Mouse (Mus musculus): Measurements from ENCODE around the gene Apmap.

The Apmap gene

GRCm38 (mm10) chr2:150608087-150608799 lies at the start of gene Apmap:
Apmap (minus strand) TSS chr2:150608567.
- DNase-seq = peak; percentile 97

DNA sequence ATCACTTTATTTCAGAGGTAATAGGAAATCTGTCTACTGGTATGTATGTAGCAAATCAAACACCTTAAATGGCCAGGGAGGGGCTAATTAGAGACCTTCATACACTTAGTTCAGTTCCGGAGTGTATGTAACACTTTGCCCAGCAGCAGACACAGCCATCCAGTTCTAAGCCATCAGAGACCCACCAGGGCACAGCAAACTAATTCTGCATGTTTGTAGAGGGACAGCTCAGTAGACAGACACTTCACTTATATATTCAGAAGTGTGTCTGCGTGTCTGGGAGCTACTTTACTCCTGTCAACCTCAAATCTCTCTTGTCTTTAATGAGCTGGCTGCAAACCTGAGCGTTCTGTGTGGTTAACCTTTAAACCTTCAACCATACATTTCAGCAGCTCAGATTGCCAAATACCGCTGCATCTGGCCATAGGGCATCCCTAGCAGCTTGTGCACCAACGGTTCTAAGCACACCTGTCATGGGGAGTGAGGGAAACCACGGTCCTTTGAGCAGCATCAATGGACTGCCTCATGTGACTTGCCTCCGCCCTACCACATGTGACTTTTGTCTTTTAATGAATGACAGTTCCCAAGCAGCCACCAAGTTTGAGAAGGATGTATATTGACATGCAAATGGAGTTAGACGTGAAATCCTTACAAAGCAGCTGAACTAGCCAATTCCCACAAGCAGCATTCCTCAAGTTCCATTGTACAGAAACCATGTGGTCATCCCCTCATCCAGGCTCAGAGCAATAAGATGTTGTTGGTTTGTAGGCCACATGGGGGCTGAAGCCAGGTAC lies 48.8 kb upstream of the Apmap start:
- DNase-seq = no peak

GRCm38 (mm10) chr2:150656112-150656511 lies 47.7 kb upstream of the Apmap start:
- DNase-seq = no peak

DNA sequence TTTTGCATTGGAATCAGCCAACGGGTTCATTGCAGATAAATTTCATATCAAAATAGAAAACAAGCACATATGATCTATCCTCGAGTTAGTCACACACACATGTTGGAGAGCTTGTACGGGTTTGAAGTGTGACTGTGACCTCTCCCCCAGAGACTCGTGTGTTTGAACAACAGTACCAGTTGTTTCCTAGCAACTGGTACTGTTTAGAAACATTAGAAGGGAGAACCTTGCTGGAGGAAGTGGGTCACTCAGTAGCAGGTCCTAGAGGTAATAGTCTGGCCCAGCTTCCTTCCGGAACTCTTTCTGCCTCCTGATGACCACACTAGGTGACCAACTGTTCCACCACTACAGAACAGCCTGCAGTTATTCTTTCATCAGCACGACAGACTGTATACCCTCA lies 46.9 kb upstream of the Apmap start:
- DNase-seq = no peak

GRCm38 (mm10) chr2:150654814-150655213 lies 46.4 kb upstream of the Apmap start:
- no peak for DNase-seq

GRCm38 (mm10) chr2:150651366-150651765 lies 43.0 kb upstream of the Apmap start:
- DNase-seq = no peak

DNA sequence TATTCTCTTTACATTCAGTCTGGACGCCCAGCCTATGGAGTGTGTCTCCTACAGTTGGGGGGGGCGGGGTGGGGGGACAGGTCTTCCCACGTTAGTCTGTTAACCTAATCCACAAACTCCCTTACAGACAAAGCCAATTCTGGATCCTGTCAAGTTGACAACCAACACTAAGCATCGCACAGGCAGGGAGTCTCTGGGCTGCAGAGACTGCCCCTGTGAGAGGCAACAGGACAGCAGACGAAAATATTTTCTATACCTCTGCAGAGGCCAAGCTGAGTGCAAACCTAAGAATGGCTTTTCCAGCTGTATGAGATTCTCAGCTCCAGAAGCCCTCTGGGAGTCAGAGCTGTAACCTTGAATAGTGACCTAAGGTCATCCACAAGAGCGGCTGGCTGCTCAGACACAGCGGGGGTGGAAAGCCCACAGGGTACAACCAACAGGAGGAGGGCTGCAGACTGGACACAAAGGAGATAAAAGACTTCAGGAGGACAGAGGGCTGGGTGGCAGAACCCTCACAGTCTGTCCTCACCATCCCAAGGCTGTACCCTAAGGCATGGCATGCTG lies 42.2 kb upstream of the Apmap start:
- no peak for DNase-seq

DNA sequence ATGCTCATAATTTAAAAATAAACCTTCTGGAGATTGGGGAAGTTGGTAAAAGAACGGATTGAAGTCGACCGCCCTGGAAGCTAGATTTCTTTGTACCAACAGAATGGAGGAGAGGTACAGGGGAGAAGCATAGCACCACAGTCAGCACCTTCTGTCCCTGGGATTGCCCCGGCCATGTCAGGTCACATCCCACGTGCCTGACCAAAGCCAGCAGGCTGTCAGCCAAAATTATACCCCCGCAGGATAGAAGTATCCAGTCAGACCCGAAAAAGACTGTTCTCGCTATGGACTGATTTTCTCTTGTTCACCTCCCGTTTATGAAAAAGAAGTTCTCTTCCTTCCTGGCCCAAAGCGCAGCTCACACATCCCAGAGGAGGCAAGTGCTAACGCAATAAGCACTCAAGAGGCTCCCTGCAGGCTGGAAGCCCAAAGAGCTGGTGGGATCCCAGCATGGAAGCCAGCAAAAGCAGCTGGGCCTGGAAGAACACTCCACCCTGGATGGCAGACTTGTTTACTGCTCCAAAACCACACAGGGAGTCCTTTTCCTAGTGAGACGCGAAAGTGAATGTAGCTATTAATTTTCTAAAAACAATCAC lies 40.0 kb upstream of the Apmap start:
- no peak for DNase-seq

- no peak for DNase-seq
These were observed 39.4 kb upstream of the Apmap start for GRCm38 (mm10) chr2:150647681-150648299.

GRCm38 (mm10) chr2:150646411-150647121 lies 38.2 kb upstream of the Apmap start:
- no peak for DNase-seq

GRCm38 (mm10) chr2:150645225-150645624 lies 36.9 kb upstream of the Apmap start:
- DNase-seq = no peak

DNA sequence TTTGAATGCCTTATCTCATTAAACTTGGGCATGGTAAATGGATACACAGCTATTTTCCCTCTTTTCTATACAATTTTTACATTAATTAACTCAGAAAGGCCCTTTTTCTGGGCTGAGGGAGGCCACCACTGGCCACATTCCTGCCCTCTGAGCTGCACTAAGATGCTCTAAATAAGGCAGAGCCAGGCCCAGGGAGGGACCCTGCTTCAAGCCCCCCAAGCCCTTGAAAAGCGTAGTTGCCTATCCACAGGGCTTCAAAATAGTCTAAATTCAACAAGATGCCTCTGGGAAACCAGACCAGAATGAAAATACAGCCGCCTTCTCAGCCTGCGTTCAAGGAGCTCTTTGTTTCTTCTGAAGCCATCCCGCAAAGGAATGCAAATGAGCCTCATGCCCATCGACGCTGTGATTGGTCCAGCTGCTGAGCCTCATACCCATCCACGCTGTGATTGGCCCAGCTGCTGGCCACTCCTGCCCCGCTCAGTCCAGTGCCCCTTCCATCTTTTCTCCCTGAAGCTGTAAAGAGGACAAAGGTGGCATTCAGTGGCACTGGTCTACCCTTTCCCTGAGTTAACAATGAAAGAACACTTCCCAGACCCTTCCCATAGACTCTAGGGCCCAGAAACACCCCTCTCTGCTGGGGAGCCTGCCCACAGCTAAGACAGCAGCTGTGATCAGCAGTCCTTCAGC lies 35.5 kb upstream of the Apmap start:
- DNase-seq = peak; percentile 44

DNA sequence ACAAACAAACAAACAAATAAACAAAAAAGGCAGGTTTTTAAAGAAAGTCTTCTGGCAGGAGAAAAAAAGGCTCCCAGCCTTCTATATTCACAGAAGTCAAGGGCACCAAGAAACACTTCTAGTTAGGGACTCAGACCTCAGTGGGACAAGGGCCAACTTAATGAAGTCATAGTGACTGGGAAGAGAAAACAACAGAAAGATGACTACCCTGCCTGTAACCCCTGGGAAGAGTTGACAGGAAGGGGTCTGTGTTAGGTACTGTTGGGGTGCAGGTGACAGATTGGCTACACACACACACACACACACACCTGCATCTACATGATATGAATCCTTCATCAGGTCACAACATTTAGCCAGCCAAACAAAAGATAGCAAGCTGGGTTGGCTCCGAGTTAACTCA lies 34.8 kb upstream of the Apmap start:
- no peak for DNase-seq

DNA sequence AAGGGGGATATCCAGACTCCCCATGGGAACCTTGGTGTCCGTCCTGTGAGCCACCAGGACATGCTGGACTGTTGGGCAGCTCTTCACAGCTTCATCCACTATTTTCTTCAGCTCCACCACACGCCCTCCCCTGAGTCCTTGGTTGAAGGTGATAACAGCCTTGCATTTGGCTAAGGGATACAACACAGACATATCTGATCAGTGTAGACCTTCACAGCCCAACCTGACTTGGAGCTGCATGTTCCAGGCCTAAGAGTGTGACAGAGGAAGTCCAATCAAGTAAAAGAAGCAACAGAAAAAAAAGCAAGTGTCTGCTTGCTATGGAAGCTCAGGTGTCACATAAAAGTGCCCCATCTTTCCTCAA lies 30.0 kb upstream of the Apmap start:
- no peak for DNase-seq

- DNase-seq = no peak
These were observed 29.5 kb upstream of the Apmap start for GRCm38 (mm10) chr2:150637702-150638369.

DNA sequence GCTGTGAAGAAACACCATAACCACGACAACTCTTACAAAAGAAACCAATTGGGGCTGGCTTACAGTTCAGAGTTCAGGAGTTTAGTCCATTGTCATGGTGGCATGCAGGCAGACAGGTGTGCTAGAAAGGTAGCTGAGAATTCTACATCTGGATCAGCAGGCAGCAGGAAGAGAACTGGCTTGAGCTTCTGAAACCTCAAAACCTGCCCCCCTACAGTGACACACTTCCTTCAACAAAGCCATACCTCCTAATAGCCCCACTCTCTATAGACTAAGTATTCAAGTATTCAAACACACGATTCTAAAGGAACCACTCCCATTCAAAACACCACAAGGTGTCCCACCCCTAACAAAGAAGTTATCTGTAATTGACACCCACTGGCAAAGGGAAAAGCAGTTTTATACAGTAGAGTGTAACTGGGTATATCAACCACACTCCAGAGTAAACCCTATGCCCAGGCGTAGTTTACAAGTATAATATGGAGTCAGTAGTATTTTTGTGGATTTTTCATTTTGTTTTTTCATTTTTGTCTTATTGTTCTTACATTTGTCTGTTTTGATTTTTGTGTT lies 27.6 kb upstream of the Apmap start:
- DNase-seq = no peak

DNA sequence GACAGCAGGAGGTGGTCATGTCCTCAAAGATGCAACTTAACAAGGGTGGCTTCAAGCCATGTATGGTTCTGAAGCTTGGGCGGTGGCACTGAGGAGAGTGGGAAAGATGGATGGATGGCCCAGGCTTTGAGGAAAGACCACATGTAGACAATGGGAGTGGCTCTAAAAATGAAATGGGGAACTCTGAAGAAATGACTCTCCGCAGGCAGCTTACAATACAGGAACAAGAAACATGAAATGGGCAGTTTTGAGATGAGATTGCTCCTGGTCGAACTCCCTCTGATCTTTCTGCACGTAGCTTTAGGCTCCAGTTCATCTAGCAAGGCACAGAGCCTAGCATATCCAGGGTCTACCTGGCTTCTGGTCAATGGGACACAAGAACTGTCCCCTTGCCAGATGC lies 20.9 kb upstream of the Apmap start:
- DNase-seq = no peak

- no peak for DNase-seq
These were observed 18.8 kb upstream of the Apmap start for GRCm38 (mm10) chr2:150627140-150627539.

DNA sequence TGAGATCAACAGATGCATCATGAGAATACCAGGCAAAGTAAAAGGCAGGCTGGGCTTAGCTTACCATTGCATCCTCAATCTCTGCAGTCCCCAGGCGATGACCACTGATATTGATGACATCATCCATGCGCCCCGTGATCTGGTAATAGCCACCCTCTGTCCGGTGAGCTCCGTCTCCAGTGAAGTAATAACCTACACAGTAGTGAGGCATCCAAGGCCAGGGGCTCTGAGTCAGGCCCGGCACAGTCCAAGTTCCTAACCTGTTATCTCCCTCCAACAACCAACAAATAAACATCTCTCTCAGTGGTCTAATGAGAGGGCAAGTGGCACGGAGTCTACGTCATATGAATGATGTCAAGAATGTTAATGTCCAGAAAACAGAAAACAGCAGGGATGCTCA lies 16.6 kb upstream of the Apmap start:
- DNase-seq = no peak

DNA sequence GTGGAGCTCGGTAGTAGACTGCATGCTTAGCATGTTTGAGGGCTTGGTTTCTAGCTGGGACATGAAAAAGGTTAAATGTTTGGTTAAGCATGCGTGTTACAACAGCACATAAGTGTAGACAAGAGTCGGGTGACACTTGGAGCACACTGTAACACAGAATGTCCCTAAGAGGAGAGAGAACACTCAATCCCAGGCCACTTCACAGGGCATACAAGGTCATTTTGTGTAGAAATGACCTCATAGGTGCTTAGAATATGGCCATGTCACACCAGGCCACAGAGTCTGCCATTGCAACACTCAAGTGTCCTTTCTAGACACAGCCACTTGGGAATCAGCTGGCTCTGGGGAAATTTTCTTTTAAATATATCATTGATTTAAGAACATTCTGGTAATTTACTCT lies 15.6 kb upstream of the Apmap start:
- no peak for DNase-seq

DNA sequence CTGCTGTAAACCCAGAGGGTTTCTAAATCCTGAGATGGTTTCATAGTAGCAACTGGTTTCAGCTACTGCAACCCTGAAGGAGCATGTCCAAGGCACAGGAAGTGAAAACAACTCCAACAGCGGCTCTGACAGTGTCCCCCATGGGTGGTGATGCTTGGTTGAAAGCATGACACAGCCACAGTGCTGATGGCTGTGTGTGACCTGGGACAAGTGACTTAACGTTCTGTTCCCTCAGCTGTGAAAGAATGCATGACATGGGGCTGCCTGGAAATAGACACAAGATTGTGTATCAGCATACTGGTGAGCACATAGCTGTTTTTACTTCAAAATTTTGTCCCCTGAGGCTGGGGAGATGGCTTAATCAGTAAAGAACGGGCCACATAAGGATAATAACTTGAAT lies 13.3 kb upstream of the Apmap start:
- DNase-seq = no peak

All from right cerebral cortex, postnatal 14 days (tissue).